Mouse (Mus musculus): ENCODE data around the gene Habp2.
"Not testable (repeated sequence)": the region's sequence is repeated elsewhere in the genome, so short reads cannot be mapped to it uniquely, and the experiment has no call there.

Gene Habp2

GRCm38 (mm10) chr19:56297264-56297663 is 10.3 kb downstream of the Habp2 start:
- DNase-seq: no peak

GRCm38 (mm10) chr19:56300835-56301234 is 13.9 kb downstream of the Habp2 start:
- DNase-seq: peak; percentile 96

DNA sequence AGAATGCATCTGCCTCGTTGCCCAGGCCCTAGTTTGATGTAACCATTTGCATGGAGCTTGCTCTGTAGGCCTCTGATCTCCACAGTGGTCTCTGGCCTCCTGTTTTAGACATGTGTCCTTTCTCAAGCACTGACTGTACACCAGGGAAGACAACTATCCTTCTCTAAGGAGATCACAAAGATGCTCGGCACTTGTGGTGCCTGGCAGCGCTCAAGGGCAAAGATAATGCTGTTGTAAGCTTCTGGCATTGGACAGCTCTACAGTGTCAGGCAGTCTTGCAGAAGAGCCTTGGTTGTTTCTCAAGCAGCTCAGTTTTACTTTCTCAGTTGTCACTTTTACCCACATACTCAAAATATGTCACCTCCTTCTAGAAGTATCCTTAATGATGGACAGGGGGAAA is 29.6 kb downstream of the Habp2 start:
- DNase-seq: no peak

- DNase-seq: no peak
These were observed 32.3 kb downstream of the Habp2 start for GRCm38 (mm10) chr19:56319219-56319618.

GRCm38 (mm10) chr19:56319629-56320028 is 32.7 kb downstream of the Habp2 start:
- DNase-seq: no peak

GRCm38 (mm10) chr19:56320186-56320860 is 33.4 kb downstream of the Habp2 start:
- no peak for DNase-seq

GRCm38 (mm10) chr19:56321303-56321920 is 34.5 kb downstream of the Habp2 start:
- DNase-seq: no peak

DNA sequence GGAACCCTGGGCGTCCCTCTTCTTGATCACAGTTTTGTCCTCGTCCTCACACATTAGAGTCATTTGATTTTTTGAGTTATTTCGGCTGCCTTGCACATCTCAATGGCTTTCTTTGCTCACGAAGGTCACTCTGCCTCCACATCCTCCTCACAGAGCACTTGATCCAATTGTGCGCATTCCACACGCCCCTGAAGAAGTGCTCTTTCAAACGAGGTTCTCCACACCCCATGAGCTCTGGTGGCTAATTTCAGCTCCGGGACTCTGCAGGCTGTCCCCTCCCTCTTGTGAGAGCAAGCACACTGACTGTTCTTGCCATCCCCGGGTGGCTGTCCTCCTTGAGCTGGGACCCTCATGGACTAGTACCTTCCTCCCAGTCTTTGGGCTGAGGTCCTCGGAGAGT is 38.7 kb downstream of the Habp2 start:
- DNase-seq: no peak

- DNase-seq: no peak
These were observed 39.4 kb downstream of the Habp2 start for GRCm38 (mm10) chr19:56326243-56326855.

DNA sequence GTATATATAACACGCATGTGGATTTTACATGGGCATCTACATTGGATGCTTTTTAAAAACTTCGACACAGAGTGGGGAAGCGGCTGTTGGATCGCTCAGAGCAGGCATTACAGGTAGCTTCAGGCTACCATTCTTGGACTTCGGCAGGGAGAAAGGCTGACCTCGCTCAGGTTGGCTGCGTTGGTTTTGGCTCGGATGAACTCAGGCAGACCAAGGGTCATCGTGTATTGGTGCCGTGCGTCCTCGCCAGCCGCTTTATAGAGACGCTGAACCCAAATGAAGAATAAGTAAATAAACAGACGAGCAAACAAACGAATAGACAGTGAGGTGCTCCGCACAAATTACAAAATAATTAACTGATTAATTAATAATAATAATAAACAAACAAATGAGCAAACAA is 49.4 kb downstream of the Habp2 start:
- DNase-seq: no peak

GRCm38 (mm10) chr19:56336826-56337225 is 49.9 kb downstream of the Habp2 start:
- peak; percentile 93 for DNase-seq

GRCm38 (mm10) chr19:56342006-56342405 is 55.1 kb downstream of the Habp2 start:
- peak; percentile 96 for DNase-seq

DNA sequence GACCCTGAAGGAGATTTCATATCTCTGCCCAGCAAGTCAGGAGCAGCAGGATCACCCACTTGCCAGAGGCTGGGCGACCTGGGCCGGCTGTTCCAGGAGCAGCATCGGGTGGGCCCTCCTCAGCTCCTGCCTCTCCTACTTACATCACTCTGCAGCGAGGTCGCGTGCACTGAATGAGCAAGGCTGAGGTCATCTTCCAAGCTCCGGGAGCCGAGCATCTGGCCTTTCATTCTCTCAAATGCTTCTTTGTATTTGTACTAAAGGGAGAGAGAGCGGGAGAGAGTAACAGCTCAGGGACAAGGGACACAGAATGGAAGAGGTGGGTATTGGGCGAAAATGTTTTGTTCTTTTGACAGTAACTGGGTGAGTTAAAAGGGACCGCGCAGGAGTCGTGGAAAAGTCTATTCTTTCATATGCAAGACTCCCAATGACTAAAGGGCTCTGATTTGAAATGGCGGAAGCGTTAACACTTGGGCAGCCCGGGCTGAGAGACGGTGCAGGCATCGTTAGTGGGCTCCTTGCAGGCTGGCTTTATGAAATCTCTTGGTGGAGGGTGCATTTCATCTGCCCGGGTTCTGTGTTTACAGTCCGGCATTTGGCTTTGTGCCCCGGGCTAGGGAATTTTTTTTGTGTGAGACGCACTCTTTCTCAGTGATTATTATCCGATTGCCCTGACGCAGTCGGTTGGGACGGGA is 57.1 kb downstream of the Habp2 start:
- no peak for DNase-seq

DNA sequence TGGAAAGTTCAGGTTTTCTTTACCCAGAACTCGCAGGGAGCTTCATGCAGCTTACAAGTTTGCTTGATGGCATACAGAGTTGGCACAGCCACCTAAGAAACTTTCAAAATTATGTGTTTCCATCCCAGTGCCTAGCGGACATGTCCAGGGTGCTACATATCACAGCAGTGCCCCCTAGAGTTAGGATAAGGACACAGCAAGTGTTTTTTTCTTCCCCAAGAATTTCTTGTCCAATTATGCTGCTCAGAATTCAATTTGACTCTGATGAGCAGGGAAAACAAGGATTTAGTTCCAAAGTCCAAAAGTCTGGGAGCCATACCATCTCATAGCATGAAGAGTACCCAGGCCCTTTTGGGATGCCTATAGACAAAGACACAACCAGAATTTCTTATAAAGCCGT is 59.1 kb downstream of the Habp2 start:
- DNase-seq: no peak

GRCm38 (mm10) chr19:56346750-56347149 is 59.8 kb downstream of the Habp2 start:
- peak; percentile 83 for DNase-seq

DNA sequence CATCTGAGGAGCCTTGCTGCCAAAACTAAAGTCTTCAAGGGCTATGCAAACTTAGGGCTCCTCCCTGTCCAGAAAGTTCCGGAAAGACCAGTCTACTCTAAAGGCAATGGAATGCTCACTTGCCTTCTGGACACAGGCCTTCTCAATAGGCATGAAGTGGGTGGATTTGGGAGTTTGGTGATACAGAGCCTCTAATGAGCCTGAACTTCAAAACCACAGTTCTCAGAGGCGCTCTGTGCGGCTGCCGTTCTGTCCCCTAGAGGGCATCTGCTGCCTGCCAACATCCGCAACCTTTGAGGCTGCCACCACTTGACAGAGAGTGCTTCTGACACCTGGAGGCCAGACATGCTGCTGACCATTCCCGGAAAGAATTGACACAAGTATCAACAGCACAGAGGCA is 62.4 kb downstream of the Habp2 start:
- no peak for DNase-seq

- DNase-seq: no peak
These were observed 66.8 kb downstream of the Habp2 start for GRCm38 (mm10) chr19:56353689-56354088.

DNA sequence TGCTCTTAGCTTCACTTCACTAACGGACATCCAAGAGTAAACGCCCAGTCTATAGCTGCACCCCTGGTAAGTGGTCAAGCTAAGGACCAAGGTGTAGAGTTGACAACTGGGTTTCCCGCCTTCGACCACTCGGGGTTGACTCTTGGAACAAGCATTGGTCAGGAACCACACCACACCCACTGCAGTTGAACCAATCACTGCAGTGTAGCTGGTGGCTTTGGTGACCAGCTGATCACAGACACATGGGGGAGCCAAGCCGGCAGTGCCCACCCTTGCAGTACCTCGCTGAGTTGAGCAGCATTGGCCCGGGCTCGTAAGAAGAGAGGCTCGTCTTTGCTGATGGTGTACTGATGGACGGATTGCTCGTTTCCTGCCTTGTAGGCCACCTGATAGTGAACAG is 68.3 kb downstream of the Habp2 start:
- peak; percentile 85 for DNase-seq

DNA sequence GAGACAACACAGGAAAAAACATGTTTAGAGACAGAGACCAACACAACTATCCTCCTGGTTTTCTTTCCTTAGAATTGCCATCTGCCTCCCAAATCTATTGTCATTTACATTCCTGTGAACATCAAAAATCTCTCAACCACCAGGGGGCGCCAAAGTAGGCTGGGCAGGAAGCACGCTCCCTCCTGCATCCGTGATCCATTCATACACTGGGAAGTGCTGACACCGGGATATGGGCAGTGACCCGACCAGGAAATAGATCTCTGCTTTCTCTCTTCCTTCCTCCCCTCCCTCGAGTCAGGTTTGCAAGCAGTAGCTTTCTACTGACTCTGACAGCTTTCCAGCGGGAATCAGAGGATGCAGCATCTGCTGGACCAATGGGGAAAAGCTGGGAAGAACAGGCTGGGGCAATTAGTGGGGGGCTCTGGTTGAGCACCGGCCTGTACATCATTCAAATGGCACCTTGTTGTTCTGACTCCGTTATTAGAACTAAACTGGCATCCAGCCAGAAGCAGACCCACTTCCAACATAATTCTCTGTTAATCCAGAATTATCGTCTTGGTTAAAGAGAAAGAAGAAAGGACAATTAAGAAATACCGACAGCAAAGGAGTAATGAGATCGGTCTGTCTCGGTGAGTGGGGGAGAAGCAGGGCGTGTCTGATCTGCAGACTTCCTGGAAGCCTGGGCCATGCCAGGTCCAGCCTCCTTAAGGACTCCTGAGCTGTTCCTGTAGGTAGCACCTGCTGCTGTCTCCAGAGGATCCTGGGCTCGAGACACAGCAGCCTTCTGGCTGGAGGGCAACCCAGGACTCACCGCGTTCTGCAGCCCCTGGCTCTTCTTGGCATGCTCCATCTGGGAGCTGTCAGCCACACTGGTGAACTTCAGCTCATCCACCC is 69.8 kb downstream of the Habp2 start:
- peak; percentile 95 for DNase-seq

DNA sequence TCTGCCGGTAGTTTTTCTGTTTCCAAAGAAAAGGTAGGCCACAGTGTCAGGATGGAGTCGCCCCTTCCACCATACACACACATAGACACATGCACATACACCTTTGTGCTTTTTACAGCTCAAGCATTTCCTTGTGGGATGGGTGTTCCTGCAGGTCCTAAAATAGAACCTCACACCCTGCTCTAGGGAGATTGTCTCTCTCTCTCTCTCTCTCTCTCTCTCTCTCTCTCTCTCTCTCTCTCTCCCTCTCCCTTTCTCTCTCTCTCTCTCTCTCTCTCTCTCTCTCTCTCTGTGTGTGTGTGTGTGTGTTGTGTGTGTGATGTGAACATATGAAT is 70.4 kb downstream of the Habp2 start:
- DNase-seq: not testable (repeated sequence)

- no peak for DNase-seq
These were observed 72.0 kb downstream of the Habp2 start for GRCm38 (mm10) chr19:56358890-56359289.

GRCm38 (mm10) chr19:56363721-56364460 is 77.0 kb downstream of the Habp2 start:
- DNase-seq: peak; percentile 89

All from heart, adult 11 months (tissue).